Mouse (Mus musculus): Measurements from ENCODE around the gene Wipf3.

DNA sequence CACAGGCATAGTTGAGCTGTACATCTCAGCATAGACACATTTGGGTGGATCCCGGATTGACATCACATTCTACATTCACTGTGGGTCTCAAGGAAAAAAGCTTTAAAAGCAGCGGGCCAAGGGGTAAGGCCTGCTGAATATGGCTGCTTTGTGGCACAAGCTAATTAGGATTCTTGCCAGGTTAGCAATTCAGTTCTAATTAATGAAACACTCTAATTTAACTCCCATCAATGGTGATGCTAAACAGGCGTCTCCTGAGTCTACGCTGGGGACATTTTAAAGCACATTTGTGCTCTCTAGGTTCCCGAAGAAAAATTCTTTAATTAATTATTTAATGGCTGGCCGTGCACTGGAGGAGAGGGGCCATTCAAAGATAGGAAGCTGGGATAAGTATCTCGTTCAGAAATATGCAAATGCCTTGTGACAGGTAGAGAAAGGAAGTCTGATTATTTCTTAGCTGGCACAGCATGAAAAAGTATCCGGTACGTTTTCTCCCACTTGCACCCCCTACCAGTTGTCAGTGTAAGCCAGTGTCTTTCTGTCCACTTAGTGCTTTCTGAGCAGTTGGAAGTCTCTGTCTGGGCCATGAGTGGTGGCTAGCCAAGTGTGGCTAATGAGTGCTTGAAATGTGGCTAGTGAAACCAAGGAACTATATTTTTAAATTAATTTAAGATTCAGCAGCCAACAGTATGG is 123.5 kb downstream of the Wipf3 start:
- no peak for TF ChIP-seq CTCF (conservative IDR thresholded peaks at IDR 0.05; ENCODE audit: insufficient read depth, insufficient read length, low read depth, low read length)
- TF ChIP-seq POLR2A (IDR thresholded peaks at IDR 0.05; ENCODE audit: low read depth, low read length) = no peak
